Mouse (Mus musculus): ENCODE measurements around the gene Skor1. TPM values are rescaled to one million over a fixed set of nuclear protein-coding genes. Genes with fewer than 3 reads are reported as not detected.

Skor1 gene
- polyA plus RNA-seq, 1 experiment, result 0.04 TPM

GRCm38 (mm10) chr9:63187310-63187709, 38.5 kb upstream of the Skor1 start:
- TF ChIP-seq CTCF (IDR thresholded peaks at IDR 0.05; ENCODE audit: borderline replicate concordance, control insufficient read depth, extremely low read depth, insufficient read depth, low read length, poor library complexity) (no peak), POLR2A (IDR thresholded peaks at IDR 0.05; ENCODE audit: control insufficient read depth, extremely low read depth, insufficient read depth, low read length, poor library complexity) (no peak)
- no peak for DNase-seq
- Histone ChIP-seq H3K4me1 (replicated peaks; ENCODE audit: control insufficient read depth, insufficient read depth, low read length) (no peaks in the 10 kb centered on the region), H3K36me3 (ENCODE audit: control insufficient read depth, insufficient read depth, low read length) (no peaks in the 10 kb centered on the region), H3K4me3 (ENCODE audit: control insufficient read depth, insufficient read depth, low read length) (no peak overlapping the region), H3K27me3 (ENCODE audit: control insufficient read depth, insufficient read depth, low read length) (no peaks in the 10 kb centered on the region), H3K27ac (ENCODE audit: control insufficient read depth, insufficient read depth, low read length) (no peak overlapping the region)
- 88% methylated on average over 7 of the region's 7 CpGs for WGBS

GRCm38 (mm10) chr9:63185249-63185648, 36.5 kb upstream of the Skor1 start:
- Histone ChIP-seq H3K27ac (ENCODE audit: control insufficient read depth, insufficient read depth, low read length) (no peak overlapping the region), H3K36me3 (ENCODE audit: control insufficient read depth, insufficient read depth, low read length) (no peaks in the 10 kb centered on the region), H3K4me1 (replicated peaks; ENCODE audit: control insufficient read depth, insufficient read depth, low read length) (no peaks in the 10 kb centered on the region), H3K27me3 (ENCODE audit: control insufficient read depth, insufficient read depth, low read length) (no peaks in the 10 kb centered on the region), H3K4me3 (ENCODE audit: control insufficient read depth, insufficient read depth, low read length) (no peak overlapping the region)
- DNase-seq, result no peak
- TF ChIP-seq CTCF (IDR thresholded peaks at IDR 0.05; ENCODE audit: borderline replicate concordance, control insufficient read depth, extremely low read depth, insufficient read depth, low read length, poor library complexity) (no peak), POLR2A (IDR thresholded peaks at IDR 0.05; ENCODE audit: control insufficient read depth, extremely low read depth, insufficient read depth, low read length, poor library complexity) (no peak)
- WGBS, result 97% methylated on average over 7 of the region's 7 CpGs

GRCm38 (mm10) chr9:63183864-63184263, 35.1 kb upstream of the Skor1 start:
- Histone ChIP-seq H3K4me3 (ENCODE audit: control insufficient read depth, insufficient read depth, low read length) (no peak overlapping the region), H3K27me3 (ENCODE audit: control insufficient read depth, insufficient read depth, low read length) (no peaks in the 10 kb centered on the region), H3K27ac (ENCODE audit: control insufficient read depth, insufficient read depth, low read length) (no peak overlapping the region), H3K36me3 (ENCODE audit: control insufficient read depth, insufficient read depth, low read length) (no peaks in the 10 kb centered on the region), H3K4me1 (replicated peaks; ENCODE audit: control insufficient read depth, insufficient read depth, low read length) (no peaks in the 10 kb centered on the region)
- WGBS, result 97% methylated on average over 7 of the region's 7 CpGs
- no peak for DNase-seq
- TF ChIP-seq POLR2A (IDR thresholded peaks at IDR 0.05; ENCODE audit: control insufficient read depth, extremely low read depth, insufficient read depth, low read length, poor library complexity), result no peak
- TF ChIP-seq CTCF (IDR thresholded peaks at IDR 0.05; ENCODE audit: borderline replicate concordance, control insufficient read depth, extremely low read depth, insufficient read depth, low read length, poor library complexity), result no peak

- DNase-seq, result no peak
- Histone ChIP-seq H3K4me1 (replicated peaks; ENCODE audit: control insufficient read depth, insufficient read depth, low read length) (no peaks in the 10 kb centered on the region), H3K4me3 (ENCODE audit: control insufficient read depth, insufficient read depth, low read length) (no peak overlapping the region), H3K27ac (ENCODE audit: control insufficient read depth, insufficient read depth, low read length) (no peak overlapping the region), H3K27me3 (ENCODE audit: control insufficient read depth, insufficient read depth, low read length) (no peaks in the 10 kb centered on the region), H3K36me3 (ENCODE audit: control insufficient read depth, insufficient read depth, low read length) (no peaks in the 10 kb centered on the region)
- 97% methylated on average over 14 of the region's 14 CpGs for WGBS
- TF ChIP-seq CTCF (IDR thresholded peaks at IDR 0.05; ENCODE audit: borderline replicate concordance, control insufficient read depth, extremely low read depth, insufficient read depth, low read length, poor library complexity), result no peak
Observed at GRCm38 (mm10) chr9:63182306-63182960, 33.7 kb upstream of the Skor1 start.

GRCm38 (mm10) chr9:63181337-63182178, 32.8 kb upstream of the Skor1 start:
- no peak for TF ChIP-seq POLR2A (IDR thresholded peaks at IDR 0.05; ENCODE audit: control insufficient read depth, extremely low read depth, insufficient read depth, low read length, poor library complexity)
- TF ChIP-seq CTCF (IDR thresholded peaks at IDR 0.05; ENCODE audit: borderline replicate concordance, control insufficient read depth, extremely low read depth, insufficient read depth, low read length, poor library complexity), result no peak
- DNase-seq, result no peak
- no peaks in the 10 kb centered on the region for H3K4me1 ChIP-seq (replicated peaks; ENCODE audit: control insufficient read depth, insufficient read depth, low read length)
- 95% methylated on average over 11 of the region's 11 CpGs for WGBS
- H3K27ac ChIP-seq (ENCODE audit: control insufficient read depth, insufficient read depth, low read length), result no peak overlapping the region
- no peaks in the 10 kb centered on the region for H3K27me3 ChIP-seq (ENCODE audit: control insufficient read depth, insufficient read depth, low read length)
- H3K4me3 ChIP-seq (ENCODE audit: control insufficient read depth, insufficient read depth, low read length), result no peak overlapping the region
- H3K36me3 ChIP-seq (ENCODE audit: control insufficient read depth, insufficient read depth, low read length), result no peaks in the 10 kb centered on the region

- H3K36me3 ChIP-seq (ENCODE audit: control insufficient read depth, insufficient read depth, low read length), result no peaks in the 10 kb centered on the region
- 92% methylated on average over 8 of the region's 8 CpGs for WGBS
- H3K27ac ChIP-seq (ENCODE audit: control insufficient read depth, insufficient read depth, low read length), result no peak overlapping the region
- no peak overlapping the region for H3K4me3 ChIP-seq (ENCODE audit: control insufficient read depth, insufficient read depth, low read length)
- no peak for TF ChIP-seq CTCF (IDR thresholded peaks at IDR 0.05; ENCODE audit: borderline replicate concordance, control insufficient read depth, extremely low read depth, insufficient read depth, low read length, poor library complexity)
- TF ChIP-seq POLR2A (IDR thresholded peaks at IDR 0.05; ENCODE audit: control insufficient read depth, extremely low read depth, insufficient read depth, low read length, poor library complexity), result no peak
- no peak for DNase-seq
- H3K4me1 ChIP-seq (replicated peaks; ENCODE audit: control insufficient read depth, insufficient read depth, low read length), result peaks cover 10% of the 10 kb centered on the region
- H3K27me3 ChIP-seq (ENCODE audit: control insufficient read depth, insufficient read depth, low read length), result no peaks in the 10 kb centered on the region
Observed at GRCm38 (mm10) chr9:63178296-63178695, 29.5 kb upstream of the Skor1 start.
